Mouse (Mus musculus) kidney, postnatal 0 days (tissue): ENCODE data around the gene Ttc33. TPM values are rescaled to one million over a fixed set of nuclear protein-coding genes. Genes with fewer than 3 reads are reported as not detected.

Experiments used
- ATAC-seq: fragments of 200-750 bp; cut with Nextera tagmentation; replicated peaks from 2 replicates; pipeline ENCODE4 v1.8.0; 2017; ENCODE audit warnings: low read depth, moderate number of reproducible peaks, moderate TSS enrichment, moderate library complexity; ENCODE audit not compliant: low FRiP score
- DNase-seq: peaks from one replicate; pipeline ENCODE4 v3.0.0-alpha.2; 2016; ENCODE audit warnings: low spot score
- H3K27ac ChIP-seq: fragments of 300-500 bp; sonication (generic); 2 replicates; pipeline ENCODE4 v1.5.1; 2014; ENCODE audit warnings: mild to moderate bottlenecking
- H3K27me3 ChIP-seq: fragments of 300-500 bp; sonication (generic); 2 replicates; pipeline ENCODE4 v1.6.1; 2014; ENCODE audit warnings: low read length, mixed read lengths; ENCODE audit not compliant: insufficient read depth
- H3K36me3 ChIP-seq: fragments of 300-500 bp; sonication (generic); 2 replicates; pipeline ENCODE4 v1.6.1; 2014; ENCODE audit warnings: low read length, mixed read lengths; ENCODE audit not compliant: insufficient read depth
- H3K4me1 ChIP-seq: fragments of 300-500 bp; sonication (generic); replicated peaks from 2 replicates; pipeline ENCODE4 v1.6.1; 2014; ENCODE audit warnings: antibody characterized with exemption, low read length, mixed read lengths; ENCODE audit not compliant: insufficient read depth
- H3K4me2 ChIP-seq: fragments of 300-500 bp; sonication (generic); 2 replicates; pipeline ENCODE4 v1.6.1; 2014; ENCODE audit warnings: mild to moderate bottlenecking, low read length, moderate library complexity, mixed read lengths
- H3K4me3 ChIP-seq: fragments of 300-500 bp; sonication (generic); replicated peaks from 2 replicates; pipeline ENCODE4 v1.5.1; 2014; ENCODE audit warnings: low read depth, low read length
- H3K9ac ChIP-seq: fragments of 300-500 bp; sonication (generic); 2 replicates; pipeline ENCODE4 v1.6.1; 2014; ENCODE audit warnings: low read depth, low read length
- H3K9me3 ChIP-seq: fragments of 300-500 bp; sonication (generic); replicated peaks from 2 replicates; pipeline ENCODE4 v1.6.1; 2016; ENCODE audit warnings: low read length, inconsistent platforms, mixed read lengths
- CTCF ChIP-seq: IDR thresholded peaks from 2 replicates; pipeline ENCODE4 v1.5.1; 2016; ENCODE audit warnings: antibody characterized with exemption, low read depth, mild to moderate bottlenecking, moderate library complexity
- WGBS: fragments of 180-500 bp; shearing (Covaris S2); extraction: QIAGEN DNeasy Blood & Tissue Kit; methylation state at CpG from one replicate; pipeline ENCODE4 v1.1.7; 2014; 5-methylcytosine and 5-hydroxymethylcytosine counted together
- polyA plus RNA-seq: library from polyadenylated mRNA; unstranded; fragments of >200 nt; fragmentation: Nextera tagmentation; extraction: Ambion mirVana; gene quantifications from 2 replicates; pipeline ENCODE4 v1.2.1, GENCODE M21; 2015

The Ttc33 gene
- polyA plus RNA-seq, 1 experiment from 2014 or later = 45.9 TPM

DNA sequence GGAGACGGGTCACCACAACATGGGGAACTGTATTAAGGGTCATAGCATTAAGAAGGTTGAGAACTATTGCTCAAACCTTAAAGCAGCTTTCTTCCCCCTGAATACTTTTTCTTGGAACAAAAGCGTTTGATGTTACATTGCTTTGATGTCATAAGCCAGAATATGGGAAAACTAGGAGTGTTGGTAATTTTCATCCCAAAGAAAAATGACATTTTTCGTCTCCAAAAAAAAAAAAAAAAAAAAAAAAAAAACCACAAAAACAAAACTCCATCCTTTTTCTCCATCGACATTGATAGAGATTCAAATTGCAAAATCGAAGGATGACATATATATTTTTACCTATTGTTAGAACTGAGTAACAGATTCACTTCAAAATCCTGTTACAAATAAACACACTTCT lies 42.6 kb upstream of the Ttc33 start:
- H3K4me1 ChIP-seq = peaks cover 13% of the 10 kb centered on the region
- no peak for TF ChIP-seq CTCF
- 65% methylated on average over 5 of the region's 5 CpGs for WGBS
- H3K36me3 ChIP-seq = no peaks in the 10 kb centered on the region
- no peak overlapping the region for H3K27ac ChIP-seq
- H3K9ac ChIP-seq = no peak overlapping the region
- peak overlapping the region; percentile 74; the same call in 1 of the 2 replicates for H3K4me2 ChIP-seq
- H3K9me3 ChIP-seq = no peaks in the 10 kb centered on the region
- ATAC-seq (no peak), DNase-seq (no peak)
- 0 out of 2 replicates have a peak overlapping the region, but pooled peaks have one; percentile 99 for H3K4me3 ChIP-seq
- no peaks in the 10 kb centered on the region for H3K27me3 ChIP-seq

DNA sequence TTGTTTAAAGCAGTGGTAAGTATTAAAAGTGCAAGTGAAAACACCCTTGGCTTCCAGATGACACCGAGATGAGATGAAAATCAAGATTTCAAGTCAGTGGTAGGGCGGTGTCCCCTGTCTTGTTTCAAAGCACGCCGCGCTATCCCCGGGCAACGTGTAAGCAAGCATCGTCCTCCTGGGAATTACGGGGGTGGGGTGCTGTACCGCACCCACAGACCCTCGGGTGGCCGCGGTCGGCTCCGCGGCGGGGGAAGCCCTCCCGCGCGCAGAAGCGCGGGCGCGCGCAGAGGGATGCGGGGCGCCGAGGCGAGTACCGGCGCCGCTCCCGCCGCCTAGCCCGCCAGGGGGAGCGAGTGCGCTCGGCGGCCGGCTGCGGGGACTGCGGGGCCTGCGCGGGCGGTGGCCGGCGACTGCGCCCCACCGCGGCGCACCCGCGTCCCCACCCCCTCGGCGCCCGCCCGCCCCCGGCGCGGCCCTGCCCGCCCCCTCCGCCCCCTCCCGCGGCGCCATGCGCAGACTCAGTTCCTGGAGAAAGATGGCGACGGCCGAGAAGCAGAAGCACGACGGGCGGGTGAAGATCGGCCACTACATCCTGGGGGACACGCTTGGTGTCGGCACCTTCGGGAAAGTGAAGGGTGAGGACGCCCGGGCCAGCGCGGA lies 41.8 kb upstream of the Ttc33 start, which contains the start of gene Prkaa1:
Prkaa1 (plus strand) TSS at position 501 of the 660 bp plus-strand sequence.
- Histone ChIP-seq H3K36me3 (no peaks in the 10 kb centered on the region), H3K4me3 (peak within 1 kb of the TSS; percentile 99), H3K4me1 (peaks cover 13% of the 10 kb centered on the region), H3K9me3 (no peaks in the 10 kb centered on the region), H3K27me3 (no peaks in the 10 kb centered on the region), H3K9ac (peak within 1 kb of the TSS; percentile 88), H3K27ac (peak within 1 kb of the TSS; percentile 93), H3K4me2 (peak within 1 kb of the TSS; percentile 74)
- ATAC-seq (peak; percentile 90), DNase-seq (peak; percentile 84)
- under 1% methylated on average over 60 of the region's 80 CpGs for WGBS
- peak; percentile 27; the same call in 1 of the 2 replicates for TF ChIP-seq CTCF

DNA sequence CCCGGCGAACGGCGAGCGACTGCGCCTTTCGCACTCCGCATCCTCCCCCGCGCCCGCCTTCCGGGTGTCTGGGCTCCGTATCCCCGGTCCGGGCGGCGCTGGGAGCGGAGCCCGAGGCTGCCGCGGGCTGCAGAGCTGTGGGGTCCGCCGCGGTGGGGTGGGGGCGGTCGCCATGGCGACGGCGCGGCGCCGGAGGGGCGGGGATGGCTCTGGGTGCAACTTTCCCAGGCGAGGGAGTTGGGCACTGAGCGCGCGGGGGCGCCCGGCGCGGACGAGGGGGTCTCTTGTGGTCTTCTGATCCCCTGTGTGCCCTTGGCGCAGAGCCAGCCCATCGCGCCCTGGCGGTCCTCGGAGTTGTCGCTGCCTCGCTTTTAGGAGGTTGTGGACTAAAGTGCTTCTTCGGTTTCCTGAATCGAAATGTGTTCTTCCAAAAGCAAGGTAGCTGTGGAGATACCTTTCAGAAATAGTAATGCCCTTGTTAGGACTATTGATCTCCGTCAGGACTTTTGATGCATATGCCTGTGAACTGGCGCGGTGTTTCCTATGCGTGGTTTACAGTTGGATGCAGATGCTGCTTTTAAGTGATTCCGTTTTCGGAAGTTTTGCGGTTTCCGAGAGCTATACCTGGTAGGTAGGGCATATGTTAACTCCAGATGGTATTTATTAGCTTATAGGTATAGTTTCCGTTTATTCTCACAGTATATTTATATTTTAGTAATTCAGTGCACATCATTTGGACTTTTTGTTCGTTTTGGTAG lies 41.1 kb upstream of the Ttc33 start:
- Histone ChIP-seq H3K4me2 (peak overlapping the region; percentile 74), H3K4me1 (peaks cover 13% of the 10 kb centered on the region), H3K36me3 (no peaks in the 10 kb centered on the region), H3K27me3 (no peaks in the 10 kb centered on the region), H3K4me3 (peak overlapping the region; percentile 99), H3K9me3 (no peaks in the 10 kb centered on the region), H3K27ac (peak overlapping the region; percentile 93), H3K9ac (peak overlapping the region; percentile 88)
- TF ChIP-seq CTCF = peak; percentile 24; the same call in 1 of the 2 replicates
- WGBS = 2% methylated on average over 48 of the region's 61 CpGs
- DNase-seq (peak; percentile 67), ATAC-seq (peak; percentile 87)

DNA sequence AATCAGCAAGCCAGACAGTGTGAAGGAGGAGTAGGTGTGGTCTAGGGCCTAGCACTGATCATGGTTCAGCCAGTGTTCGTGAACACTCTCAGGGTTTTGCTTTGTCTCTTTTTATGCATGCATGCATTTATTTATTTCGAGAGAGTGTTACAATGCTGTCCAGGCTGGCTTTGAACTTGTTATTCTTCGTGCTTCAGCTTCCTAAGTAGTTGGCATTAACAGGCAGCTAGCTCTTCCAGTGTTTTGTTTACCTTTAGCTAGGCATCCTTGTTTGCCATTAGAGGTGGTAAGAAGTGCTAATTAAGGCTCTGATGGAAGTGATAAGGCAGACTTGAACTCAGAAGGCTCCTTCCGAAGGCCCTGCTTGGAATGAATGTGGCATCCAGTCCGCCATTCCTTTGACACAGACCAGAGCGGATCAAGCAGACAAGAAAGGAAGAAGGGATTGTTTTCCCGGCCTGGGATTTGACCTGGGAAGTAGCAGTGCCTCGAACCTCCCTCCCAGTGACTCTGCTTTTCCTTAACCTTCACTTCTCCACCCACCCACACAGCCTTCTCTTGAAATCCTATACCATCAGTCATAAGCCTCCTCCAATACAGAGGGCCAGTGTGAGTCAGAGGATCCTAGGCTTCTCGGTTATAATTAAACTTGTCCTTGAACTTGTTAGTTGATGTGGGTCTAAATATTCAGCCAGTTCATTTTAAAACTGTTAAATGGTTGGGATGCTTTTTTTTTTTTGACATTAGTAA lies 40.0 kb upstream of the Ttc33 start:
- peak overlapping the region; percentile 99; the same call in 1 of the 2 replicates for H3K4me3 ChIP-seq

GRCm38 (mm10) chr15:5149187-5149586 lies 36.1 kb upstream of the Ttc33 start:
- no peak overlapping the region for H3K9ac ChIP-seq
- no peak overlapping the region for H3K4me3 ChIP-seq
- H3K36me3 ChIP-seq = no peaks in the 10 kb centered on the region
- 48% methylated on average over 4 of the region's 4 CpGs for WGBS
- TF ChIP-seq CTCF = no peak
- ATAC-seq (no peak), DNase-seq (no peak)
- H3K4me2 ChIP-seq = no peak overlapping the region
- H3K27ac ChIP-seq = 0 out of 2 replicates have a peak overlapping the region, but pooled peaks have one; percentile 8
- H3K4me1 ChIP-seq = peaks cover 13% of the 10 kb centered on the region
- H3K9me3 ChIP-seq = no peaks in the 10 kb centered on the region
- H3K27me3 ChIP-seq = no peaks in the 10 kb centered on the region

More for the DNA sequence above, 40.0 kb upstream of the Ttc33 start:
- H3K27ac ChIP-seq = 0 out of 2 replicates have a peak overlapping the region, but pooled peaks have one; percentile 19
- no peaks in the 10 kb centered on the region for H3K36me3 ChIP-seq
- no peak for TF ChIP-seq CTCF
- H3K9me3 ChIP-seq = no peaks in the 10 kb centered on the region
- DNase-seq (no peak), ATAC-seq (no peak)
- H3K4me1 ChIP-seq = peaks cover 13% of the 10 kb centered on the region
- no peaks in the 10 kb centered on the region for H3K27me3 ChIP-seq
- peak overlapping the region; percentile 74 for H3K4me2 ChIP-seq
- 0 out of 2 replicates have a peak overlapping the region, but pooled peaks have one; percentile 28 for H3K9ac ChIP-seq
- 24% methylated on average over 9 of the region's 9 CpGs for WGBS

DNA sequence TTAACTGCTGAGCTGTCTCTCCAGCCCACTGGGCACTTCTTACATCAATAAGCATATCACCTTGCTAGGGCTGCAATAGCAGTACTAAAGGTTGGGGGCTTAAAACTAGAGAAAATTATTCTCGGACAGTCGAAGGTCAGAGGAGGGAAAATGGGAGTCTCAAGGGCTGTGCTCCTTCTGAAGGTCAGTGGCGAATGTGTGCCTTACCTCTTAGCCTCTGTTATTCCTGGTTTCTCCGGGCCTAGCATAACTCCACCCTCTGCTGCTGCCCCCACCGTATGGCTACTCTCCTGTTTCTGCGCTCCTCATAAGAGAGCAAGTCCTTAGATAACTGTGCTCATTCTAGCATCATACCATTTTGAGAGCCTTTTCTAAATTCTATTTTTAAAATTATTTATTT lies 33.2 kb upstream of the Ttc33 start:
- H3K27ac ChIP-seq = no peak overlapping the region
- WGBS = 85% methylated on average over 6 of the region's 6 CpGs
- H3K27me3 ChIP-seq = no peaks in the 10 kb centered on the region
- H3K4me2 ChIP-seq = no peak overlapping the region
- no peak for DNase-seq
- TF ChIP-seq CTCF = no peak
- H3K36me3 ChIP-seq = no peaks in the 10 kb centered on the region
- peaks cover 3% of the 10 kb centered on the region; the same call in 1 of the 2 replicates for H3K4me1 ChIP-seq
- no peaks in the 10 kb centered on the region for H3K9me3 ChIP-seq
- no peak for ATAC-seq
- no peak overlapping the region for H3K9ac ChIP-seq
- H3K4me3 ChIP-seq = no peak overlapping the region
